ENCODE assay signal across 8 mouse cellular contexts in the genomic region with DNA sequence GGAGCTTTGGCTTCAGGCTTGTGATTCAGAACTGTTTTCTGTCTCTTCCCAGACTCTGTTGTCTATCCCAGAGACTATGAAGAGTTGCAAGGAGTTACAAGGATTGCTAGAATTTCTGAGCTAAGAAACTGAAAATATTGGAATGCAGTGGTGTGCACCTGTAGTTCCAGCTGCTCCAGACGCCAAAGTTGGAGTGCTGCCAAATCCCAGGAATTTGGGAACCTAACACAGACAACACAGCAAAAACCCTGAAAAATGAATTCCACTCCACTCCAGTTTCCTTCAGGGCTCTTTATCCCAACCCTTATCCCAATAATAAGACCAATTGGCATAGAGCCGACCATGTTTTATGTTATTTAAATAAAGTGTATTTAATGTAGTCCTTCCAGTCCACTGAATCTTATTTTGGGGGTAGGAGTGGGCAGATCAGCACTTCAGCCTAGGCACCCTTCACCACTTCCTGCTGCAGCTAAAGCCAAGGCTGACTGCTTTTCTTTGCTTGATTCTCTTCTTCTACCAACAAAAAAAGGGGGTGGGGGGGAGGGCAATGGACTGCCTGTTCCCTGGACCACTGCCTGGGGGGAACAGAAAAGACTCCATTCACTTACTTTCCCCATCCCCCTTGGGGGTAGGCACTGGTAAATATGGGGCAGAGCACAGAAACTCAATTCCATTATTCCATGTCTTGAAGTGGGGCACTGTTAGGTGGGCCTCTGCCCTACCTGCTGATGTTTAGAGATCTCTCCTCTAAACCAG. TPM values are rescaled to one million over a fixed set of nuclear protein-coding genes. Genes with fewer than 3 reads are reported as not detected.
A peak's percentile ranks its signal among the peaks of the same experiment; 100 is the strongest.
DNase-seq lines count a peak whose midpoint lies in the region; ATAC-seq and TF ChIP-seq lines count a peak whose summit lies in the region.

No protein-coding gene starts in this region.

- no peak overlapping the region for H3K9ac ChIP-seq in kidney, embryonic 14.5 days (ENCODE audit: low read depth, low read length)
- H3K9ac ChIP-seq in ES-Bruce4 (ENCODE audit: low read depth, poor library complexity, severe bottlenecking), result no peak overlapping the region
- H3K9ac ChIP-seq in embryonic facial prominence, embryonic 14.5 days (ENCODE audit: low read depth, low read length), result no peak overlapping the region
- H3K9ac ChIP-seq in liver, embryonic 12.5 days, result no peak overlapping the region

- 0 out of 2 replicates have a peak, but pooled peaks cover 4% of the 10 kb centered on the region for H3K4me1 ChIP-seq in kidney, embryonic 14.5 days (ENCODE audit: control insufficient read depth, insufficient read depth, low read length)
- no peaks in the 10 kb centered on the region for H3K4me1 ChIP-seq in ES-Bruce4 (ENCODE audit: control insufficient read depth, insufficient read depth, low read length)
- peaks cover 11% of the 10 kb centered on the region for H3K4me1 ChIP-seq in embryonic facial prominence, embryonic 14.5 days (ENCODE audit: control insufficient read depth, insufficient read depth, low read length)
- peaks cover 20% of the 10 kb centered on the region for H3K4me1 ChIP-seq in liver, embryonic 12.5 days

- no peak for TF ChIP-seq EP300 in ES-Bruce4 (IDR thresholded peaks at IDR 0.05; ENCODE audit: insufficient read depth, low read depth, low read length)

- peaks cover 46% of the 10 kb centered on the region for H3K36me3 ChIP-seq in kidney, embryonic 14.5 days (ENCODE audit: control insufficient read depth, insufficient read depth, low read length)
- peaks cover 43% of the 10 kb centered on the region for H3K36me3 ChIP-seq in ES-Bruce4 (ENCODE audit: control insufficient read depth, insufficient read depth, low read length, poor library complexity, severe bottlenecking)
- H3K36me3 ChIP-seq in embryonic facial prominence, embryonic 14.5 days (ENCODE audit: control insufficient read depth, insufficient read depth, low read length), result peaks cover 42% of the 10 kb centered on the region
- peaks cover 71% of the 10 kb centered on the region for H3K36me3 ChIP-seq in liver, embryonic 12.5 days

- TF ChIP-seq POLR2A in ES-Bruce4 (IDR thresholded peaks at IDR 0.05; ENCODE audit: insufficient read depth, low read length), result no peak

- H3K4me3 ChIP-seq in kidney, embryonic 14.5 days (ENCODE audit: low read length), result no peak overlapping the region
- no peak overlapping the region for H3K4me3 ChIP-seq in ES-Bruce4 (ENCODE audit: low read depth, low read length)
- H3K4me3 ChIP-seq in embryonic facial prominence, embryonic 14.5 days (ENCODE audit: low read depth, low read length), result peak overlapping the region; percentile 28; the same call in 1 of the 2 replicates
- H3K4me3 ChIP-seq in liver, embryonic 12.5 days, result no peak overlapping the region

- DNase-seq in kidney, postnatal 4 days, result no peak
- DNase-seq in embryonic facial prominence, embryonic 14.5 days (ENCODE audit: low spot score), result peak; percentile 76
- no peak for DNase-seq in adrenal gland, postnatal 14 days
- DNase-seq in thymus, postnatal 4 days, result no peak
- DNase-seq in cerebellum, adult 9-10 months, result no peak

- H3K4me2 ChIP-seq in kidney, embryonic 14.5 days (replicated peaks; ENCODE audit: low read depth, low read length), result peak overlapping the region; percentile 34; the same call in 1 of the 2 replicates
- peak overlapping the region; percentile 49 for H3K4me2 ChIP-seq in embryonic facial prominence, embryonic 14.5 days (ENCODE audit: low read depth, low read length)
- peak overlapping the region; percentile 52; the same call in 1 of the 2 replicates for H3K4me2 ChIP-seq in liver, embryonic 12.5 days

- TF ChIP-seq CTCF in ES-Bruce4 (IDR thresholded peaks at IDR 0.05; ENCODE audit: low read depth, low read length), result no peak

- H3K27ac ChIP-seq in kidney, embryonic 14.5 days (ENCODE audit: low read depth, low read length), result no peak overlapping the region; the same call in 1 of the 2 replicates
- peak overlapping the region; percentile 14; the same call in 1 of the 2 replicates for H3K27ac ChIP-seq in ES-Bruce4 (ENCODE audit: insufficient read depth, low read length)
- H3K27ac ChIP-seq in embryonic facial prominence, embryonic 14.5 days (replicated peaks; ENCODE audit: low read depth, low read length), result peak overlapping the region; percentile 36
- peak overlapping the region; percentile 41 for H3K27ac ChIP-seq in liver, embryonic 12.5 days

- no peaks in the 10 kb centered on the region for H3K9me3 ChIP-seq in kidney, embryonic 14.5 days (ENCODE audit: control insufficient read depth, low read length)
- no peaks in the 10 kb centered on the region for H3K9me3 ChIP-seq in ES-Bruce4 (replicated peaks; ENCODE audit: control insufficient read depth, insufficient read depth, low read length, poor library complexity, severe bottlenecking)
- H3K9me3 ChIP-seq in embryonic facial prominence, embryonic 14.5 days (ENCODE audit: control insufficient read depth, low read length), result no peaks in the 10 kb centered on the region
- H3K9me3 ChIP-seq in liver, embryonic 12.5 days (replicated peaks), result no peaks in the 10 kb centered on the region

- H3K27me3 ChIP-seq in kidney, embryonic 14.5 days (ENCODE audit: control insufficient read depth, insufficient read depth, low read length), result no peaks in the 10 kb centered on the region
- H3K27me3 ChIP-seq in ES-Bruce4 (ENCODE audit: control insufficient read depth, insufficient read depth, low read length, poor library complexity, severe bottlenecking), result no peaks in the 10 kb centered on the region
- H3K27me3 ChIP-seq in embryonic facial prominence, embryonic 14.5 days (replicated peaks; ENCODE audit: control insufficient read depth, insufficient read depth, low read length), result no peaks in the 10 kb centered on the region
- no peaks in the 10 kb centered on the region; the same call in 1 of the 2 replicates for H3K27me3 ChIP-seq in liver, embryonic 12.5 days (replicated peaks)

- WGBS in kidney, embryonic 14.5 days, result 68% methylated on average over 2 of the region's 2 CpGs
- 29% methylated on average over 2 of the region's 2 CpGs for WGBS in embryonic facial prominence, embryonic 14.5 days
- 87% methylated on average over 2 of the region's 2 CpGs for WGBS in liver, embryonic 12.5 days (ENCODE audit: insufficient replicate concordance)

- ATAC-seq in kidney, embryonic 14.5 days (ENCODE audit: low FRiP score, low TSS enrichment), result no peak; the same call in 1 of the 2 replicates
- peak; percentile 13; the same call in 1 of the 2 replicates for ATAC-seq in embryonic facial prominence, embryonic 14.5 days (ENCODE audit: low read depth)
- no peak for ATAC-seq in liver, embryonic 12.5 days

RNA-seq across cellular contexts. Expression of a gene that starts 0.5 kb away (rescaled TPM):
- polyA plus RNA-seq in kidney, embryonic 14.5 days (2014; fragmentation: Nextera tagmentation; extraction: Ambion mirVana), result 2.3 and 4.3 TPM in 2 replicates
- 32.5 and 55.1 TPM in 2 replicates for polyA plus RNA-seq in ES-Bruce4 (2011; ENCODE audit: insufficient read depth, insufficient read length, low read depth, missing spikeins)
- polyA plus RNA-seq in embryonic facial prominence, embryonic 14.5 days (2014; fragmentation: Nextera tagmentation; extraction: Ambion mirVana), result 20.4 and 24.1 TPM in 2 replicates
- 4.7 and 5.1 TPM in 2 replicates for polyA plus RNA-seq in liver, embryonic 12.5 days (2016; fragmentation: Nextera tagmentation; extraction: Ambion mirVana)
- 8.8 and 9.2 TPM in 2 replicates for total RNA-seq in adrenal gland, postnatal 14 days (2021)

RNA-seq across cellular contexts. Expression of a gene that starts 6.0 kb away (rescaled TPM):
- 48.9 and 76.0 TPM in 2 replicates for polyA plus RNA-seq in kidney, embryonic 14.5 days (2014; fragmentation: Nextera tagmentation; extraction: Ambion mirVana)
- polyA plus RNA-seq in ES-Bruce4 (2011; ENCODE audit: insufficient read depth, insufficient read length, low read depth, missing spikeins), result 24.2 and 29.5 TPM in 2 replicates
- 72.3 and 82.1 TPM in 2 replicates for polyA plus RNA-seq in embryonic facial prominence, embryonic 14.5 days (2014; fragmentation: Nextera tagmentation; extraction: Ambion mirVana)
- 40.8 and 42.6 TPM in 2 replicates for polyA plus RNA-seq in liver, embryonic 12.5 days (2016; fragmentation: Nextera tagmentation; extraction: Ambion mirVana)
- 43.0 and 47.6 TPM in 2 replicates for total RNA-seq in adrenal gland, postnatal 14 days (2021)

RNA-seq across cellular contexts. Expression of a gene that starts 20.9 kb away (rescaled TPM):
- 35.7 and 50.9 TPM in 2 replicates for polyA plus RNA-seq in kidney, embryonic 14.5 days (2014; fragmentation: Nextera tagmentation; extraction: Ambion mirVana)
- polyA plus RNA-seq in ES-Bruce4 (2011; ENCODE audit: insufficient read depth, insufficient read length, low read depth, missing spikeins), result 66.9 and 68.8 TPM in 2 replicates
- 23.8 and 25.3 TPM in 2 replicates for polyA plus RNA-seq in embryonic facial prominence, embryonic 14.5 days (2014; fragmentation: Nextera tagmentation; extraction: Ambion mirVana)
- polyA plus RNA-seq in liver, embryonic 12.5 days (2016; fragmentation: Nextera tagmentation; extraction: Ambion mirVana), result 38.6 and 40.0 TPM in 2 replicates
- 9.7 and 12.4 TPM in 2 replicates for total RNA-seq in adrenal gland, postnatal 14 days (2021)

RNA-seq across cellular contexts. Expression of a gene that starts 21.0 kb away (rescaled TPM):
- polyA plus RNA-seq in kidney, embryonic 14.5 days (2014; fragmentation: Nextera tagmentation; extraction: Ambion mirVana), result 49.6 and 57.1 TPM in 2 replicates
- polyA plus RNA-seq in ES-Bruce4 (2011; ENCODE audit: insufficient read depth, insufficient read length, low read depth, missing spikeins), result 25.7 and 28.7 TPM in 2 replicates
- 39.9 and 46.1 TPM in 2 replicates for polyA plus RNA-seq in embryonic facial prominence, embryonic 14.5 days (2014; fragmentation: Nextera tagmentation; extraction: Ambion mirVana)
- 46.5 and 50.4 TPM in 2 replicates for polyA plus RNA-seq in liver, embryonic 12.5 days (2016; fragmentation: Nextera tagmentation; extraction: Ambion mirVana)
- 24.4 and 26.8 TPM in 2 replicates for total RNA-seq in adrenal gland, postnatal 14 days (2021)

RNA-seq across cellular contexts. Expression of a gene that starts 31.6 kb away (rescaled TPM):
- 0.10 and 0.47 TPM in 2 replicates for polyA plus RNA-seq in kidney, embryonic 14.5 days (2014; fragmentation: Nextera tagmentation; extraction: Ambion mirVana)
- 0.75 and 1.1 TPM in 2 replicates for polyA plus RNA-seq in ES-Bruce4 (2011; ENCODE audit: insufficient read depth, insufficient read length, low read depth, missing spikeins)
- 0.11 and 0.31 TPM in 2 replicates for polyA plus RNA-seq in embryonic facial prominence, embryonic 14.5 days (2014; fragmentation: Nextera tagmentation; extraction: Ambion mirVana)
- 0.22 and 0.23 TPM in 2 replicates for polyA plus RNA-seq in liver, embryonic 12.5 days (2016; fragmentation: Nextera tagmentation; extraction: Ambion mirVana)
- total RNA-seq in adrenal gland, postnatal 14 days (2021), result 0.41 and 0.83 TPM in 2 replicates
